Mouse (Mus musculus): Measurements from ENCODE around the gene Smarce1.

DNA sequence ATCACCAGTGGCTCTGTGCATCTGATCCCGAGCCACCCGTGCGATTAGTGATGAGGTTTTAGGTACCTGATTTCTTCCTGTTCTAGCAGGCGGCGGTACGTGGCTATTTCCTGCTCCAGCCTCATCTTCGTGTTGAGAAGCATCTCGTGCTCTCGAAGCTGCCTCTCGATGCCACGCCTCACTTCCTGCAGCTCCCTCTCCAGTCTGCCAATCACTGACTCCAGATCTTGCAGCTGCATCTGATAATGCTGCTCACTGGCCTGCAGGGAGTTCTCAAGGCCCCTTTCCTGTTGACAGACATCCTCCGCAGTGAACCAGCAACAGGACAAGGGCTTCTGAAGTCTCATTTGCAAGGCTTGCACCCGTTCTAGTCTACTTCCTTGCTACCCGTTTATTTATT lies 7.7 kb upstream of the Smarce1 start:
- TF ChIP-seq CTCF (IDR thresholded peaks at IDR 0.05; ENCODE audit: low read depth, low read length) (no peak), POLR2A (IDR thresholded peaks at IDR 0.05; ENCODE audit: borderline replicate concordance, low read depth, low read length) (no peak)

Data from bone marrow macrophage, adult 2 months (primary cell).